Comparison of ENCODE assay signal across 18 mouse cellular contexts in the genomic region with DNA sequence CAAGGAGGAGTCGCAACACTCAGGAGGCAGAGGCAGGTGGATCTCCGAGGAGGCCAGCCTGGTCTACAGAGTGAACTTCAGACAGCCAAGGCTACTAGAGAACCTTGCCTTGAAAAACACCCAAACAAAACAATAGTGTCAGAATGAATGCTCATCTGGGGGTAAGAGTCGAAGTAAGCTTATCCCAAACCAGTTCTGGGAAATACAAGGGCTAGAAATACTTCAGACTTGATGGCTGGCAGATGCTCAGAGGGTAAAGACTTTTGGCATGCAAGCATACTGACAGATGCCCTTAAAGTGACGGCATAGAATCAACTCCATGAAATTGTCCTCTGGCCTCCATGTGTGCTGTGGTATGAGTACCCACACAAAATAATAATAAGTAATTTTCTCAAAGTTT. TPM values are rescaled to one million over a fixed set of nuclear protein-coding genes. Genes with fewer than 3 reads are reported as not detected.
"Had no signal": no experiment of that assay in that cellular context is flagged by ENCODE, and none has a peak within 500 bp of the region (broad histone marks: within the 10 kb centered on the region; RNA-seq: fewer than 3 reads in every experiment).

No protein-coding gene starts in this region.

- H3K9ac ChIP-seq: neural tube, embryonic 12.5 days; neural tube, embryonic 13.5 days; neural tube, embryonic 15.5 days; stomach, embryonic 15.5 days had no signal

- H3K9me3 ChIP-seq: neural tube, embryonic 12.5 days; neural tube, embryonic 13.5 days; neural tube, embryonic 15.5 days; stomach, embryonic 15.5 days had no signal

- H3K27me3 ChIP-seq: neural tube, embryonic 12.5 days; neural tube, embryonic 13.5 days; stomach, embryonic 15.5 days had no signal

- H3K27ac ChIP-seq: neural tube, embryonic 12.5 days; neural tube, embryonic 13.5 days; neural tube, embryonic 15.5 days; stomach, embryonic 15.5 days; stomach, postnatal 0 days had no signal

- H3K4me3 ChIP-seq: neural tube, embryonic 12.5 days; neural tube, embryonic 13.5 days; neural tube, embryonic 15.5 days; stomach, embryonic 15.5 days had no signal

- H3K4me2 ChIP-seq: neural tube, embryonic 12.5 days; neural tube, embryonic 13.5 days; neural tube, embryonic 15.5 days; stomach, embryonic 15.5 days had no signal

- H3K36me3 ChIP-seq: neural tube, embryonic 12.5 days; neural tube, embryonic 13.5 days; neural tube, embryonic 15.5 days; stomach, embryonic 15.5 days had no signal

- H3K4me1 ChIP-seq: neural tube, embryonic 12.5 days; neural tube, embryonic 15.5 days; stomach, embryonic 15.5 days had no signal

- DNase-seq: right cerebral cortex, adult 18-20 months; right cerebral cortex, postnatal 14 days; right cerebral cortex, postnatal 25 days; right cerebral cortex, postnatal 4 days; spleen, adult 18-20 months; thymus, adult 18-20 months; thymus, adult 2 months; thymus, postnatal 14 days; thymus, postnatal 25 days; thymus, postnatal 36 days; thymus, postnatal 4 days had no signal

RNA-seq across cellular contexts. Expression of a gene that starts 21.7 kb away (rescaled TPM):
- total RNA-seq: neutrophil, adult 5-6 weeks had no signal
- polyA plus RNA-seq: testis, adult 2 months had no signal
